Mouse (Mus musculus) forebrain, embryonic 13.5 days (tissue): ENCODE data around the gene Kcnh2. TPM values are rescaled to one million over a fixed set of nuclear protein-coding genes. Genes with fewer than 3 reads are reported as not detected.

ENCODE experiments used
- ATAC-seq: fragments of 200-750 bp; cut with Nextera tagmentation; 2 replicates; pipeline ENCODE4 v1.8.0; 2017
- H3K27ac ChIP-seq: fragments of 300-500 bp; sonication (generic); 2 replicates; pipeline ENCODE4 v1.5.1; 2015; ENCODE audit warnings: inconsistent platforms, mild to moderate bottlenecking, moderate library complexity
- H3K27me3 ChIP-seq: fragments of 300-500 bp; sonication (generic); 2 replicates; pipeline ENCODE4 v1.6.1; 2015; ENCODE audit warnings: mild to moderate bottlenecking, inconsistent platforms
- H3K36me3 ChIP-seq: fragments of 300-500 bp; sonication (generic); 2 replicates; pipeline ENCODE4 v1.6.1; 2015; ENCODE audit warnings: mild to moderate bottlenecking, inconsistent platforms; ENCODE audit not compliant: poor library complexity, severe bottlenecking
- H3K4me1 ChIP-seq: fragments of 300-500 bp; sonication (generic); 2 replicates; pipeline ENCODE4 v1.6.1; 2015; ENCODE audit warnings: inconsistent platforms
- H3K4me2 ChIP-seq: fragments of 300-500 bp; sonication (generic); 2 replicates; pipeline ENCODE4 v1.6.1; 2015; ENCODE audit warnings: inconsistent platforms, mild to moderate bottlenecking, moderate library complexity
- H3K4me3 ChIP-seq: fragments of 300-500 bp; sonication (generic); 2 replicates; pipeline ENCODE4 v1.5.1; 2015; ENCODE audit warnings: mild to moderate bottlenecking, inconsistent platforms
- H3K9ac ChIP-seq: fragments of 300-500 bp; sonication (generic); 2 replicates; pipeline ENCODE4 v1.6.1; 2015; ENCODE audit warnings: mild to moderate bottlenecking, inconsistent platforms
- H3K9me3 ChIP-seq: fragments of 300-500 bp; sonication (generic); replicated peaks from 2 replicates; pipeline ENCODE4 v1.6.1; 2016; ENCODE audit warnings: inconsistent platforms
- WGBS: fragments of 180-500 bp; shearing (Covaris S2); methylation state at CpG from one replicate; pipeline ENCODE4 v1.1.7; 2015; 5-methylcytosine and 5-hydroxymethylcytosine counted together
- polyA plus RNA-seq: library from polyadenylated mRNA; unstranded; fragments of >200 nt; fragmentation: Nextera tagmentation; extraction: Ambion mirVana; gene quantifications from 2 replicates; pipeline ENCODE4 v1.2.1, GENCODE M21; 2015

Kcnh2 gene
- polyA plus RNA-seq, 1 experiment from 2014 or later, result 4.3 TPM

DNA sequence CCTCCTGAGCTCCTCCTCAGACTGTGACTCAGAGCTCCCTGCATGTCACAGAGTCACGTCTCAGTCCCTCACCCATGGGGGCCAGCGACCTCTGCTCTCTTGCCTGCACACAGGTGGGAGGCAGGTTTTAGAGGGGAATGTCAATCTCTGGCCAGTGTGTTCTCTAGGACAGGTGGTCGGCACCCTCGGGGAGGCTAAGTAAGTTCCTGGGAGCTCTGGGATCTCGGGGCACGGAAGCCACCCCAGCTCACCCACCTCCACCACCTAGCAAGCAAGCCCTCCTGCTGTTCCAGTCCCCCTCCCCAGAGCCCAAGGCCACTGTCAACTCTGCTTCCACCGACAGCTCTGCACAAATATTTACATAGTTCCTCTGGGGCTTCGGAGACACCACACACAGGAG lies 8.4 kb downstream of the Kcnh2 start:
- no peak for ATAC-seq
- H3K9me3 ChIP-seq, result no peaks in the 10 kb centered on the region
- H3K4me3 ChIP-seq, result no peak overlapping the region
- 0 out of 2 replicates have a peak overlapping the region, but pooled peaks have one; percentile 64 for H3K9ac ChIP-seq
- H3K27me3 ChIP-seq, result no peaks in the 10 kb centered on the region
- no peak overlapping the region for H3K4me2 ChIP-seq
- peak overlapping the region; percentile 90; the same call in 1 of the 2 replicates for H3K27ac ChIP-seq
- WGBS, result 61% methylated on average over 8 of the region's 8 CpGs
- no peaks in the 10 kb centered on the region for H3K36me3 ChIP-seq
- H3K4me1 ChIP-seq, result peaks cover 49% of the 10 kb centered on the region

- no peaks in the 10 kb centered on the region for H3K27me3 ChIP-seq
- H3K4me1 ChIP-seq, result peaks cover 44% of the 10 kb centered on the region
- 82% methylated on average over 14 of the region's 14 CpGs for WGBS
- no peak overlapping the region for H3K9ac ChIP-seq
- no peak overlapping the region for H3K27ac ChIP-seq
- ATAC-seq, result no peak
- no peaks in the 10 kb centered on the region for H3K36me3 ChIP-seq
- no peak overlapping the region for H3K4me3 ChIP-seq
- H3K9me3 ChIP-seq, result no peaks in the 10 kb centered on the region
- H3K4me2 ChIP-seq, result no peak overlapping the region
Measured at GRCm38 (mm10) chr5:24342205-24342963, 9.0 kb downstream of the Kcnh2 start.

DNA sequence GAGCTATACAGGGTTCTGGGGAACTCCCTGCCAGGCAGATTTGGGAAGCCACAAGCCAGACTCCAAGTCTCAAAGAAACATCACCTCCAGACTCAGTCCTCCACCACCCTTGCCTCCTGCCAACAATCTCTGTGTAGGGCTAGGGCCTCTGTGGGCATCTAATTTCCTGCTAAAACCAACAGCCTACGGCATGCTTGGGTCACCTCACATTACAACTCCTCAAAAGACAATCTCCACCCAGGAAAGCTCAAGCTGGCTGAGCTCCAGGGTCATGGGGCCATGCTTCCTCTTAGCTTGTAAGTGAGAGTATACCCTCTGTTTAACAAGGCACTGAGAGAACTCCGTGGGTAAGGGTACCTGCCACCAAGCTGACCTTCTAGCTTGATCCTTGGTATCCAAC lies 13.6 kb downstream of the Kcnh2 start:
- no peaks in the 10 kb centered on the region for H3K27me3 ChIP-seq
- H3K4me1 ChIP-seq, result peaks cover 22% of the 10 kb centered on the region
- H3K9ac ChIP-seq, result no peak overlapping the region
- H3K4me3 ChIP-seq, result no peak overlapping the region
- H3K27ac ChIP-seq, result no peak overlapping the region
- no peaks in the 10 kb centered on the region for H3K9me3 ChIP-seq
- ATAC-seq, result no peak
- H3K4me2 ChIP-seq, result no peak overlapping the region
- H3K36me3 ChIP-seq, result no peaks in the 10 kb centered on the region
- 82% methylated on average over 2 of the region's 2 CpGs for WGBS

- ATAC-seq, result no peak
- 40% methylated on average over 9 of the region's 9 CpGs for WGBS
- no peak overlapping the region for H3K27ac ChIP-seq
- H3K9ac ChIP-seq, result no peak overlapping the region
- peaks cover 17% of the 10 kb centered on the region for H3K4me1 ChIP-seq
- H3K36me3 ChIP-seq, result peaks cover 3% of the 10 kb centered on the region
- no peaks in the 10 kb centered on the region for H3K9me3 ChIP-seq
- H3K4me2 ChIP-seq, result no peak overlapping the region
- H3K27me3 ChIP-seq, result no peaks in the 10 kb centered on the region
- no peak overlapping the region for H3K4me3 ChIP-seq
Measured at GRCm38 (mm10) chr5:24337366-24337765, 14.0 kb downstream of the Kcnh2 start.

GRCm38 (mm10) chr5:24335888-24336511 lies 15.4 kb downstream of the Kcnh2 start:
- peak; percentile 93 for ATAC-seq
- Histone ChIP-seq H3K27ac (no peak overlapping the region), H3K9ac (no peak overlapping the region), H3K4me2 (no peak overlapping the region), H3K4me3 (no peak overlapping the region), H3K4me1 (peaks cover 4% of the 10 kb centered on the region; the same call in 1 of the 2 replicates), H3K36me3 (peaks cover 13% of the 10 kb centered on the region), H3K27me3 (no peaks in the 10 kb centered on the region), H3K9me3 (no peaks in the 10 kb centered on the region)
- 15% methylated on average over 3 of the region's 3 CpGs for WGBS

DNA sequence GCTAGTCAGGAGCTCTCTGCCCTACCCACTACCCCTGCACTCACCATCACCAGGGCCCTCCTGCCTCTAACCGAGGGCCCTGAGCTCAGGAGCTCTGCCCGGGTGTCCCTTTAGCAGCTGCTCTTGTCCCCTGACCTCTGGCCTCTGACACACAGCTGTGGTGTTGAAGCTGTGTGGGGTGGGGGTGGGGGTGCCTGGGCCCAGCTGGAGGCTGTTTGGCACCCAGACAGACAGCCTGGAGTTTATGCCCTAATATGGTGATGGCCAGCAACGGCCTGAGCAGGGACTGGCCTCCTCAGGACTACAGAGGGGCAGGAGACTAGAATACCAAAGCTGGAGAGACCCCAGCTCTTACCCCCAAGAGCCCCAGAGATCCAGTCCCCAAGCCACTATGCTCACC lies 16.7 kb downstream of the Kcnh2 start:
- H3K27ac ChIP-seq, result no peak overlapping the region
- no peak overlapping the region for H3K9ac ChIP-seq
- H3K4me3 ChIP-seq, result no peak overlapping the region
- H3K27me3 ChIP-seq, result no peaks in the 10 kb centered on the region
- no peak overlapping the region for H3K4me2 ChIP-seq
- ATAC-seq, result no peak
- H3K36me3 ChIP-seq, result peaks cover 13% of the 10 kb centered on the region
- H3K9me3 ChIP-seq, result no peaks in the 10 kb centered on the region
- H3K4me1 ChIP-seq, result peaks cover 7% of the 10 kb centered on the region
- WGBS, result 54% methylated on average over 3 of the region's 3 CpGs

DNA sequence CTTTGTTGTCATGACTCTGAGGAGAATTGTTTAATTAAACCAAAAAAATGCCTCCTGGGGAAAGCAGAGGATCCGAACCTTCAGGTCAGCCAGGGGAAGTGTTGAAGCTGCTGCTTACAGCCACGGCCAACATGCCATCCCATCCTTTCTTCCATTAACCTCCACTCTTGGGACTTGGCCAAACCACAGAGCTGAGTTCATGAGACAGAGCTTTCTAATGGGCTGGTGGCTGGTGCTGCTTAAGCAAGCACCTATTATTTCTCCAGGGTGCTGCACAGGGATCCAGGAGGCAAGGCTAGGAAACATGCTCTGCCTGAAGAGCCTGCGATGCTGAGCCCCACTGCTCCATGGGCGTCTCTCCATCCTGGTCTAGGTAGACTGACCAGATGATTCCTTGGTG lies 19.0 kb downstream of the Kcnh2 start:
- Histone ChIP-seq H3K27ac (no peak overlapping the region), H3K4me3 (no peak overlapping the region), H3K4me1 (peaks cover 26% of the 10 kb centered on the region), H3K9me3 (no peaks in the 10 kb centered on the region), H3K4me2 (no peak overlapping the region), H3K36me3 (peaks cover 13% of the 10 kb centered on the region), H3K9ac (no peak overlapping the region), H3K27me3 (no peaks in the 10 kb centered on the region)
- 80% methylated on average over 4 of the region's 4 CpGs for WGBS
- no peak for ATAC-seq

DNA sequence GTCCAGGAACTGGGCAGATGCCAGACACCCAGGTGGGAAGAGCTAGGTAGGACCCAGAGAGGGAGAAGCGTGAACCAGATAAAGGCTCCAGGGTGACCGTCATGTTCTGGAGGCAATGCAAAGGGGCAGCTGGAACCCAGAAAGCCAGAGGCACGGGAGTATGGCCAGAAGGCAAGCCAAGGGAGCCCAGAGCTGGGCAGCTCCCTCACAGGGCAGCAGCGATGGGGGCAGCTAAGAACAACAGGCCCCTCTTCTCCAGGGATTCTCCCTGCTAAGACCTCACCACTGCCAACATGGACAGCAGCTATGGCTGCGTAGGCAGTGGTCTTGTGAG lies 21.5 kb downstream of the Kcnh2 start:
- H3K27ac ChIP-seq, result peak overlapping the region; percentile 59
- 52% methylated on average over 5 of the region's 5 CpGs for WGBS
- H3K27me3 ChIP-seq, result no peaks in the 10 kb centered on the region
- H3K4me2 ChIP-seq, result peak overlapping the region; percentile 62
- H3K4me1 ChIP-seq, result peaks cover 21% of the 10 kb centered on the region
- no peak overlapping the region for H3K9ac ChIP-seq
- ATAC-seq, result no peak; the same call in 1 of the 2 replicates
- H3K9me3 ChIP-seq, result no peaks in the 10 kb centered on the region
- H3K4me3 ChIP-seq, result no peak overlapping the region
- peaks cover 30% of the 10 kb centered on the region for H3K36me3 ChIP-seq

DNA sequence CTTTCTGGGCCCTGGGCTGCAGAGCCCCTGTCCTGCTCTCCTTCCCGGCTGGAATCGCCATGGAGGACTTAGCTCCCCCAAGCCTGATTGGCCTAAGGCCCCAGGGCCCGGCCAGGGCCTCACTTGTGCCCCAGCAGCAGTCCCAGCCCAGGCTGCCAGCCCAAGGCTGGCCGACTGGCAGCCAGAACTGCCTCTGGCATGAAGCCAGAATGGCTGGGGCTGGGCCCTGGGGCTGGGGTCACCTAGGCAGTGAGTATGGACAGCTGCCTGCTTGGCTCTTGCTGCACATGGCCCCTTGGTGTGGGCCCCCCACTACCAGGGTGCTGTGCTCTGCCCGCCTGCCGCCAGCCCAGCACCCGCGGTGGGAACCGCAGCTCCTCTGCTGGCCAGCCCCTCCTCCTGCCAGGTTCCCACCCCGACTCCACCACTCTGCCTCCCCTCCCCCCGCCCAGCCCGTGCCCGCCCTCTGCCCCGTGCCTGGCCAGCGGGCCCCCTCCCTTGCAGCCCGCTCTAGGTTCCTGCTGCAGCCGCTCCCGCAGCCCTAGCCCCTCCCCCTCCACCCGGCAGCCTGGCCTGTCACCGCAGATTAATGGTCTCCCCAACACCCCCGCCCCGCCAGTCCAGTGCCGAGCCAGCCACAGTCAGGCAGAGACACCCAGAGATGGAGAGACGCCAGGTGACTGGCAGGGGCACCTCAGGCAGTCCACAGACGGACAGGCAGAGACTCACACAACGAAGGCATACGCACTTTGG lies 22.0 kb downstream of the Kcnh2 start:
- H3K4me3 ChIP-seq, result peak overlapping the region; percentile 26
- peak overlapping the region; percentile 59 for H3K27ac ChIP-seq
- H3K9me3 ChIP-seq, result no peaks in the 10 kb centered on the region
- 3% methylated on average over 26 of the region's 27 CpGs for WGBS
- no peaks in the 10 kb centered on the region for H3K27me3 ChIP-seq
- H3K9ac ChIP-seq, result peak overlapping the region; percentile 50
- H3K36me3 ChIP-seq, result peaks cover 34% of the 10 kb centered on the region
- H3K4me2 ChIP-seq, result peak overlapping the region; percentile 62
- ATAC-seq, result peak; percentile 79
- peaks cover 21% of the 10 kb centered on the region for H3K4me1 ChIP-seq

DNA sequence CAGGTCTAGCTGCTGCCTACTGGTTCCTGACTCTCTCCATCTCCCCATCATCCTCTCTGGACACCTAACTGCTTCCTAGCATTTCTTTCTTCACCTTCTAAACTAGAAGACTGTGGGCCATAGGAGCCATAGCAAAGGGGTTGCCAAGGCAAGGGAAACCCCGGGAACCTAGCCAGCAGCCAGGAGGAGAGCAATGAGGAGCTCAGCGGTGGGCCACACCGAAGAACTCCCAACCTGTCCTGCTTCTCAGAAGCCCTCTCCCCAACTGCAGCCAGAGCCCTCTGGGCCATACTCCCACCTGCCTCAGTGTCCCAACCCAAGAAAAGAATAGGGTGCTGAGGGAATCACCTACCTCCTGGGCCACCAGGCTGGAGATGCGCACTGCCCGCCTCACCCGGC lies 22.6 kb downstream of the Kcnh2 start:
- peak overlapping the region; percentile 26; the same call in 1 of the 2 replicates for H3K27ac ChIP-seq

DNA sequence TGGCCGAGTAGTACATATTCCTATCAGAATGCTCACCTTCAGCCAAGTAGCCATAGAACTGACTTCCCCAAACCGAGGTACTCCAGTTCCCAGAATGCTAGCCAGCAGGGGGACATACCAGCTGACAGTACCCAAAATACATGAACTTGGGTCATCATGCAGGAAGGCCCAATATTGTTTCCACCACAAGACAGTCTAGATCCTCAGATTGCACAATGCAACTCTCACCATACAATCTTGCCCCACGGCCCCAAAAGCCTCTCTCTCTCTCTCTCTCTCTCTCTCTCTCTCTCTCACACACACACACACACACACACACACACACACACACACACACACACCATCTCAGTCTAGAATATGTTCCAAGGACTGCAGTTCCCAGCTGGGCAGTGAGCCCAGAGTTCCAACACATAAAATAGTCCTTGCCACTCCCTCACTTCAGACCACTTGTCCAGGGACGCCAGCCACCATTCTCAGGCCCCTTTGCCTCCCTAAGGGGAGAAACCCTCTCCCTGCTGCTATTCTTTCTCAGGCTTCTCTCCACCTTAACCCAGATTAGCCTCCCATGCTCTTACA lies 24.5 kb downstream of the Kcnh2 start:
- Histone ChIP-seq H3K4me3 (no peak overlapping the region), H3K9me3 (no peaks in the 10 kb centered on the region), H3K4me2 (no peak overlapping the region), H3K9ac (no peak overlapping the region), H3K27me3 (no peaks in the 10 kb centered on the region), H3K36me3 (peaks cover 32% of the 10 kb centered on the region), H3K4me1 (peaks cover 34% of the 10 kb centered on the region), H3K27ac (no peak overlapping the region)
- ATAC-seq, result no peak
- 83% methylated on average over 4 of the region's 4 CpGs for WGBS

More for the DNA sequence above, 22.6 kb downstream of the Kcnh2 start:
- H3K9me3 ChIP-seq, result no peaks in the 10 kb centered on the region
- peaks cover 39% of the 10 kb centered on the region for H3K36me3 ChIP-seq
- 57% methylated on average over 6 of the region's 6 CpGs for WGBS
- no peaks in the 10 kb centered on the region for H3K27me3 ChIP-seq
- peak overlapping the region; percentile 50 for H3K9ac ChIP-seq
- peak overlapping the region; percentile 62 for H3K4me2 ChIP-seq
- H3K4me3 ChIP-seq, result peak overlapping the region; percentile 26
- peaks cover 21% of the 10 kb centered on the region for H3K4me1 ChIP-seq
- peak; percentile 12 for ATAC-seq
